Mouse (Mus musculus): ENCODE data around the gene Vmn1r181. TPM values are rescaled to one million over a fixed set of nuclear protein-coding genes. Genes with fewer than 3 reads are reported as not detected.

Vmn1r181 gene
- polyA plus RNA-seq (2012; rRNA removed), result not detected in 2 replicates

DNA sequence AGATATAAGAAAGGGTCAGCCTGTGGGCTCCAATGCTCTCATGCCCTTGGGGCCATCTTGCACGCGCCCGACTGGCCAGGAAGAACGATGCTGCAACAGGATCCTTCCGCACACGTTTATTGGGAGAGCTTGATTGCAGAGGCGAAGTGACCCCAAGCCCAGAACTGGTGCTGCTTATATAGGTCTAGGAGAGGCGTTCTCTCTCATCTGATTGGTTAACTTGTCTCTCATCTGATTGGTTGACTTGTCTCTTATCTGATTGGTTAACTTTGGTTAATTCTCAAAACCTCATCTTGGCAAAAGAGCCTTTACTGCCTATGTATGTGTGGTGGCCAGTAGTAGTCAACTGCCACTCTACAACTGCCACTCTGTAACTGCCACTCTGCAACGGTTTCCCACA is at the start of gene Vmn1r181:
Gene Vmn1r181, plus strand, starts transcription at position 301 of the 400 bp plus-strand sequence.

DNA sequence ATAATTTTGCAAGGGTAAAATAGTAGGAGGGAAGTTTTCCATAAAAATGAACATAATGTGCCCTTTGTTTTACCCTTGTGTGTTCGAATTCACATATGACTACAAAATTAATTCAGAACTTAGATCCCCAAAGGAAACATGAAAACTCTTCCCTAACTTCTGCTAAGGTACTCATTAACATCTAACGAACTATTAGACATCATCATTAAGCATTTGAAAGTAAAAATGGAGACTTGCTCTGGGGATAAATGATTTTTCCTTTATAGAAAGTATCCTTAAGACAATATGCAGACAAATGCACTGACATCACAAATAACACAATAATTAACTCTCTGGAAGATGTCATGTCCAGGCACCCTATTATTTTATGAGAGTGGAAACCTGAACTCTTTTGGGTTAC is 47.7 kb upstream of the Vmn1r181 start, which contains the start of gene Vmn1r179:
Gene Vmn1r179, plus strand, starts transcription at position 301 of the 400 bp plus-strand sequence.

DNA sequence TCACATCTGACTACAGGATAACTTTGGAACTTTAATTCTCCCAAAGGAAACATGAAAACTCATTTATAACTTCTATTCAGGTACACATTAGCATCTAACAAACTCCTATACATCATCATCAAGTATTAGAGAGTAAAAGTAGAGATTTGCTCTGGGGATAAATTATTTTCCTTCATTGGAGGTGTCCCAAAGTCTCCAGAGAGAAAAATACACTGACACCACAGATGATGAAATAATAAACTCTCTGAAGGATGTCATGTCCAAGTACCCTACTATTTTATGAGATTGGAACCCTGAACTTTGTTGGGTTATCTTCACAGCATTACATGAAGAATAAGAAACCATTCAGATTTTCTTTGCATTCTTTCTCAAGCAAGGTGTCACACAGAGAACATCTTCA is 24.1 kb upstream of the Vmn1r181 start, which contains the start of gene Vmn1r180:
Gene Vmn1r180, plus strand, starts transcription at position 301 of the 400 bp plus-strand sequence.

DNA sequence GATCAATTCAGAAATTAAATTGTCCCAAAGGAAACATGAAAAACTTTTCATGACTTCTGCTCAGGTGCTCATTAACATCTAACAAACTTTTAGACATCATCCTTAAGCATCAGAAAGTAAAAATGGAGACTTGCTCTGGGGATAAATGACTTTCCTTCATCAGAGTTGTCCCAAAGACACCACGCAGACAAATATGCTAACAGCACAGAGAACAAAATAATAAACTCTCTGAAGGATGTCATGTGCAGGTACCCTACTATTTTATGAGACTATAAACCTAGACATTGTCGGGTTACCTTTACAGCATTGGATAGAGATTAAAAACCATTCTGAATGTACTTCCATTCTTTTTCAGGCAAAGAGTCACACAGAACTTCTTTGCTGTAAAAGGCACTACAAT is 27.0 kb downstream of the Vmn1r181 start, which contains the start of gene V1rd19:
Gene V1rd19, plus strand, starts transcription at position 301 of the 400 bp plus-strand sequence.

Other genes starting within 250 kb of the Vmn1r181 start
- not detected in 2 replicates for gene Vmn1r174, start 222.3 kb upstream of the Vmn1r181 start, polyA plus RNA-seq (2012; rRNA removed)
- not detected in 2 replicates for gene Vmn1r175, start 164.0 kb upstream of the Vmn1r181 start, polyA plus RNA-seq (2012; rRNA removed)
- not detected in 2 replicates for gene Vmn1r176, start 137.2 kb upstream of the Vmn1r181 start, polyA plus RNA-seq (2012; rRNA removed)
- not detected in 2 replicates for gene Vmn1r177, start 108.2 kb upstream of the Vmn1r181 start, polyA plus RNA-seq (2012; rRNA removed)
- gene Vmn1r178, start 82.6 kb upstream of the Vmn1r181 start, polyA plus RNA-seq (2012; rRNA removed), result not detected in 2 replicates
- gene Vmn1r179, start 47.6 kb upstream of the Vmn1r181 start, polyA plus RNA-seq (2012; rRNA removed), result not detected in 2 replicates
- gene Vmn1r180, start 24.0 kb upstream of the Vmn1r181 start, polyA plus RNA-seq (2012; rRNA removed), result not detected in 2 replicates
- gene V1rd19, start 27.1 kb downstream of the Vmn1r181 start, polyA plus RNA-seq (2012; rRNA removed), result not detected in 2 replicates
- not detected in 2 replicates for gene Vmn1r183, start 78.6 kb downstream of the Vmn1r181 start, polyA plus RNA-seq (2012; rRNA removed)
- 33.7 and 35.4 TPM in 2 replicates for gene Zfp180, start 107.3 kb downstream of the Vmn1r181 start, polyA plus RNA-seq (2012; rRNA removed)
- gene Zfp112, start 137.7 kb downstream of the Vmn1r181 start, polyA plus RNA-seq (2012; rRNA removed), result 6.0 and 6.2 TPM in 2 replicates
- gene Zfp235, start 159.6 kb downstream of the Vmn1r181 start, polyA plus RNA-seq (2012; rRNA removed), result 16.7 and 17.2 TPM in 2 replicates
- gene Zfp114, start 200.4 kb downstream of the Vmn1r181 start, polyA plus RNA-seq (2012; rRNA removed), result 2.2 and 2.5 TPM in 2 replicates
- 5.0 and 5.3 TPM in 2 replicates for gene Zfp111, start 236.8 kb downstream of the Vmn1r181 start, polyA plus RNA-seq (2012; rRNA removed)

Measured in central nervous system, embryonic 14 days (tissue).